Mouse (Mus musculus): ENCODE data around the gene Arvcf.

- TF ChIP-seq POLR2A (IDR thresholded peaks at IDR 0.05; ENCODE audit: borderline replicate concordance, control insufficient read depth, low read depth, low read length) (no peak), CTCF (IDR thresholded peaks at IDR 0.05; ENCODE audit: control insufficient read depth, insufficient read depth, low read length) (no peak)
Measured at GRCm38 (mm10) chr16:18394777-18395619, 47.0 kb downstream of the Arvcf start.
